Mouse (Mus musculus) heart, embryonic 15.5 days (tissue): Measurements from ENCODE around the gene Prr7. TPM values are rescaled to one million over a fixed set of nuclear protein-coding genes. Genes with fewer than 3 reads are reported as not detected.

Experiments
- ATAC-seq: fragments of 200-750 bp; cut with Nextera tagmentation; replicated peaks from 2 replicates; pipeline ENCODE4 v1.8.0; 2017; ENCODE audit warnings: low read depth, moderate TSS enrichment; ENCODE audit not compliant: insufficient number of reproducible peaks, insufficient read depth, low FRiP score
- H3K27ac ChIP-seq: fragments of 300-500 bp; sonication (generic); 2 replicates; pipeline ENCODE4 v1.5.1; 2015; ENCODE audit warnings: mild to moderate bottlenecking, inconsistent platforms
- H3K27me3 ChIP-seq: fragments of 300-500 bp; sonication (generic); 2 replicates; pipeline ENCODE4 v1.6.1; 2015; ENCODE audit warnings: inconsistent platforms
- H3K36me3 ChIP-seq: fragments of 300-500 bp; sonication (generic); 2 replicates; pipeline ENCODE4 v1.6.1; 2015; ENCODE audit warnings: mild to moderate bottlenecking, inconsistent platforms
- H3K4me1 ChIP-seq: fragments of 300-500 bp; sonication (generic); replicated peaks from 2 replicates; pipeline ENCODE4 v1.6.1; 2015; ENCODE audit warnings: inconsistent platforms
- H3K4me2 ChIP-seq: fragments of 300-500 bp; sonication (generic); 2 replicates; pipeline ENCODE4 v1.6.1; 2015; ENCODE audit warnings: inconsistent platforms, mild to moderate bottlenecking, moderate library complexity
- H3K4me3 ChIP-seq: fragments of 300-500 bp; sonication (generic); 2 replicates; pipeline ENCODE4 v1.5.1; 2015; ENCODE audit warnings: mild to moderate bottlenecking, inconsistent platforms
- H3K9ac ChIP-seq: fragments of 300-500 bp; sonication (generic); 2 replicates; pipeline ENCODE4 v1.6.1; 2015; ENCODE audit warnings: mild to moderate bottlenecking, inconsistent platforms
- H3K9me3 ChIP-seq: fragments of 300-500 bp; sonication (generic); replicated peaks from 2 replicates; pipeline ENCODE4 v1.6.1; 2016; ENCODE audit warnings: inconsistent platforms
- WGBS: fragments of 180-500 bp; shearing (Covaris S2); methylation state at CpG from one replicate; pipeline ENCODE4 v1.1.7; 2015; ENCODE audit warnings: mixed read lengths; 5-methylcytosine and 5-hydroxymethylcytosine counted together
- polyA plus RNA-seq: library from polyadenylated mRNA; unstranded; fragments of >200 nt; fragmentation: Nextera tagmentation; extraction: Ambion mirVana; gene quantifications from 2 replicates; pipeline ENCODE4 v1.2.1, GENCODE M21; 2015

Gene Prr7
- polyA plus RNA-seq, 1 experiment from 2014 or later, result 0.18 TPM

- Histone ChIP-seq H3K27me3 (peaks cover 60% of the 10 kb centered on the region), H3K4me2 (no peak overlapping the region), H3K27ac (0 out of 2 replicates have a peak overlapping the region, but pooled peaks have one; percentile 31), H3K9me3 (no peaks in the 10 kb centered on the region), H3K4me1 (peaks cover 42% of the 10 kb centered on the region), H3K9ac (no peak overlapping the region), H3K36me3 (peaks cover 41% of the 10 kb centered on the region), H3K4me3 (no peak overlapping the region)
- ATAC-seq, result no peak
Observed at GRCm38 (mm10) chr13:55479929-55480328, 15.9 kb downstream of the Prr7 start.

- no peak for ATAC-seq
- Histone ChIP-seq H3K27ac (peak overlapping the region; percentile 52), H3K4me3 (no peak overlapping the region), H3K27me3 (peaks cover 64% of the 10 kb centered on the region), H3K36me3 (peaks cover 23% of the 10 kb centered on the region), H3K9me3 (no peaks in the 10 kb centered on the region), H3K4me1 (peaks cover 68% of the 10 kb centered on the region), H3K9ac (no peak overlapping the region), H3K4me2 (no peak overlapping the region)
- 50% methylated on average over 7 of the region's 7 CpGs for WGBS
Observed at GRCm38 (mm10) chr13:55482542-55482941, 18.5 kb downstream of the Prr7 start.

GRCm38 (mm10) chr13:55483071-55483470 is 19.0 kb downstream of the Prr7 start:
- peak overlapping the region; percentile 7; the same call in 1 of the 2 replicates for H3K4me2 ChIP-seq
- WGBS, result 26% methylated on average over 9 of the region's 9 CpGs

GRCm38 (mm10) chr13:55483593-55483992 is 19.5 kb downstream of the Prr7 start:
- peaks cover 23% of the 10 kb centered on the region for H3K36me3 ChIP-seq
- H3K4me1 ChIP-seq, result peaks cover 77% of the 10 kb centered on the region
- H3K4me2 ChIP-seq, result 0 out of 2 replicates have a peak overlapping the region, but pooled peaks have one; percentile 4
- 55% methylated on average over 15 of the region's 15 CpGs for WGBS
- no peak for ATAC-seq
- H3K9ac ChIP-seq, result no peak overlapping the region
- H3K27me3 ChIP-seq, result peaks cover 69% of the 10 kb centered on the region
- no peak overlapping the region for H3K4me3 ChIP-seq
- H3K9me3 ChIP-seq, result no peaks in the 10 kb centered on the region
- peak overlapping the region; percentile 52 for H3K27ac ChIP-seq

More at GRCm38 (mm10) chr13:55483071-55483470, 19.0 kb downstream of the Prr7 start:
- no peak overlapping the region for H3K9ac ChIP-seq
- peaks cover 73% of the 10 kb centered on the region for H3K4me1 ChIP-seq
- H3K4me3 ChIP-seq, result no peak overlapping the region
- H3K9me3 ChIP-seq, result no peaks in the 10 kb centered on the region
- H3K27ac ChIP-seq, result peak overlapping the region; percentile 52
- H3K27me3 ChIP-seq, result peaks cover 65% of the 10 kb centered on the region
- no peak for ATAC-seq
- H3K36me3 ChIP-seq, result peaks cover 23% of the 10 kb centered on the region

- 40% methylated on average over 7 of the region's 7 CpGs for WGBS
- H3K4me3 ChIP-seq, result no peak overlapping the region
- H3K9ac ChIP-seq, result no peak overlapping the region
- ATAC-seq, result no peak
- H3K27me3 ChIP-seq, result peaks cover 74% of the 10 kb centered on the region
- peaks cover 23% of the 10 kb centered on the region for H3K36me3 ChIP-seq
- 0 out of 2 replicates have a peak overlapping the region, but pooled peaks have one; percentile 4 for H3K4me2 ChIP-seq
- H3K9me3 ChIP-seq, result no peaks in the 10 kb centered on the region
- H3K27ac ChIP-seq, result no peak overlapping the region
- H3K4me1 ChIP-seq, result peaks cover 67% of the 10 kb centered on the region
Observed at GRCm38 (mm10) chr13:55484520-55485088, 20.5 kb downstream of the Prr7 start.

- 42% methylated on average over 14 of the region's 14 CpGs for WGBS
- Histone ChIP-seq H3K4me3 (peak overlapping the region; percentile 88), H3K4me2 (peak overlapping the region; percentile 95), H3K27me3 (peaks cover 86% of the 10 kb centered on the region), H3K4me1 (peaks cover 67% of the 10 kb centered on the region), H3K27ac (peak overlapping the region; percentile 86; the same call in 1 of the 2 replicates), H3K9ac (peak overlapping the region; percentile 92), H3K9me3 (no peaks in the 10 kb centered on the region), H3K36me3 (peaks cover 9% of the 10 kb centered on the region; the same call in 1 of the 2 replicates)
- ATAC-seq, result no peak
Observed at GRCm38 (mm10) chr13:55486029-55486794, 22.1 kb downstream of the Prr7 start.

GRCm38 (mm10) chr13:55486916-55487577 is 23.0 kb downstream of the Prr7 start:
- H3K9ac ChIP-seq, result peak overlapping the region; percentile 92
- peaks cover 64% of the 10 kb centered on the region for H3K4me1 ChIP-seq
- ATAC-seq, result peak; percentile 48
- H3K27me3 ChIP-seq, result peaks cover 88% of the 10 kb centered on the region
- H3K9me3 ChIP-seq, result no peaks in the 10 kb centered on the region
- H3K4me2 ChIP-seq, result peak overlapping the region; percentile 95
- peak overlapping the region; percentile 88 for H3K4me3 ChIP-seq
- H3K36me3 ChIP-seq, result peaks cover 3% of the 10 kb centered on the region; the same call in 1 of the 2 replicates
- peak overlapping the region; percentile 86 for H3K27ac ChIP-seq
- 1% methylated on average over 27 of the region's 29 CpGs for WGBS

- no peaks in the 10 kb centered on the region for H3K36me3 ChIP-seq
- H3K4me3 ChIP-seq, result peak within 1 kb of the TSS; percentile 88
- H3K27me3 ChIP-seq, result peaks cover 91% of the 10 kb centered on the region
- peak within 1 kb of the TSS; percentile 95 for H3K4me2 ChIP-seq
- H3K27ac ChIP-seq, result peak within 1 kb of the TSS; percentile 86
- no peaks in the 10 kb centered on the region for H3K9me3 ChIP-seq
- WGBS, result 2% methylated on average over 65 of the region's 83 CpGs
- peaks cover 56% of the 10 kb centered on the region for H3K4me1 ChIP-seq
- ATAC-seq, result peak; percentile 78
- H3K9ac ChIP-seq, result peak within 1 kb of the TSS; percentile 92
Observed at GRCm38 (mm10) chr13:55487578-55488498, 23.8 kb downstream of the Prr7 start, which contains the start of gene Dbn1. Gene Dbn1 (minus strand): TSS chr13:55488111.

GRCm38 (mm10) chr13:55494257-55494656 is 30.2 kb downstream of the Prr7 start:
- Histone ChIP-seq H3K36me3 (peaks cover 13% of the 10 kb centered on the region; the same call in 1 of the 2 replicates), H3K4me2 (no peak overlapping the region), H3K4me3 (no peak overlapping the region), H3K9me3 (no peaks in the 10 kb centered on the region), H3K27me3 (peaks cover 72% of the 10 kb centered on the region), H3K4me1 (peaks cover 29% of the 10 kb centered on the region), H3K9ac (no peak overlapping the region), H3K27ac (no peak overlapping the region)
- WGBS, result 30% methylated on average over 2 of the region's 2 CpGs
- no peak for ATAC-seq

GRCm38 (mm10) chr13:55494883-55495621 is 31.0 kb downstream of the Prr7 start:
- H3K4me2 ChIP-seq, result peak overlapping the region; percentile 33
- 5% methylated on average over 18 of the region's 18 CpGs for WGBS

More at GRCm38 (mm10) chr13:55494883-55495621, 31.0 kb downstream of the Prr7 start:
- Histone ChIP-seq H3K4me1 (peaks cover 29% of the 10 kb centered on the region), H3K9me3 (no peaks in the 10 kb centered on the region), H3K36me3 (peaks cover 17% of the 10 kb centered on the region), H3K4me3 (no peak overlapping the region), H3K9ac (no peak overlapping the region), H3K27me3 (peaks cover 70% of the 10 kb centered on the region), H3K27ac (0 out of 2 replicates have a peak overlapping the region, but pooled peaks have one; percentile 12)
- ATAC-seq, result peak; percentile 91
